Mouse (Mus musculus) right cerebral cortex, adult 2 months (tissue): ENCODE data around the gene Bcl7a.

ENCODE experiments used
- DNase-seq, 2 experiments: peaks; one replicate each; pipeline ENCODE4 v3.0.0; 2021 to 2022; ENCODE audit warnings: low spot score in 2 of 2

The Bcl7a gene

DNA sequence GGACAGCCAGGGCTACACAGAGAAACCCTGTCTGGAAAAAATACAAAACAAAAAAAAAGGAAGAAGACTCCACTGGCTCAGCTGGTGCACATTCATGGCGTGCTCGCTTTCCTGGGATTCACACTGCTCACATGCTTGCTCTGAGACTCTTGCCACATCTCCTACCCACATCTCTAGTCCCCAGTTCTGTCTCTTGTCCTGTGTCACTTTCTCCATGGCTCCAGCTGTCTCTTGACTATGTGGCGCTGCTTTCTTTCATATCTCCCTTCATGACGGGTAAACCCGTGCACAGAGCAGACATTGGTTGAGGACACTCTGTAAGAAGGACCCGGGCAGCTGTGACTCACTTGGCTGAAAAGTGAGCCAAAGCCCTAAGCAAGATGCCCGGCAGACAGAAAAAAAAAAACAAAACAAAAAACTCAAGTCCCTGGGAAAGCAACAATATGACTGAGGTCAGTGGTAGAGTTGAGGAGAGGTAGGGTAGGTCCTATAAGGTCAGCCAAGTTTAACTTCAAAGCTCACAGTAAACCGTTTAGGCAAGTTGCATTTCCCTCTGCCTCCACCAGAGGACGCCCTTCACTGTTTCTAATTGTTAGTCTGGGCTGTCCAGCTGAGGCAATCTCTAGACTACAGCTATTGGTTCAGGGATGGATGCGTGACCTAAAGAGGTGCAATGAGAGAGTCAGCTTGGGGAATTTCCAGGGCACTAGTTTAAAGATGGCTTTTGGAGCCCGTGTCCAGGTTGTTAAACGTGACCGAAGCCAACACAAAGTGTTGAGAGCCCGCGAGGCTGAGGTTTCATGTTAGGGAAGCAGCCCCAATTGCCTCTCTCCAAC, 33.7 kb downstream of the Bcl7a start:
- DNase-seq = peak; percentile 75 to 85

DNA sequence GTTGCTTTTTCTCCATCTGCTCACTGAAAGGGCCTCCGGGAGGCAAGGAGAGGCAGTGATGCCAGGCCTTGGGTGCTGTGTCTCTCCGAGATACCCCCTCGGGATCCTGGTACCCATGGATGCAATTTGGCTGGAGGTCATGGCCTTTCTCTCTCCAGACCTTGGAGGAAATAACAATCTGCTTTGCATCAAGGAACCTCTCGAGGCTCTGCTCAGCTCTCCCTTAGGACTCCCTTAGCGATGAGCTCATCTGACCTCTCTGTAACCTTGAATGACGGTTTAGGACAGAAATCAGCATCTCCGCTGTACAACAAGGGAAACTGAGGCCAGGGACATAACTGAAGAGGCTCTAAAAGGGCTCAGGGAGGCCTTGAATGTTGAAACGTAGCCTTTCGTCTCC, 35.1 kb downstream of the Bcl7a start:
- no peak for DNase-seq

GRCm38 (mm10) chr5:123379504-123379931, 35.9 kb downstream of the Bcl7a start:
- no peak for DNase-seq

DNA sequence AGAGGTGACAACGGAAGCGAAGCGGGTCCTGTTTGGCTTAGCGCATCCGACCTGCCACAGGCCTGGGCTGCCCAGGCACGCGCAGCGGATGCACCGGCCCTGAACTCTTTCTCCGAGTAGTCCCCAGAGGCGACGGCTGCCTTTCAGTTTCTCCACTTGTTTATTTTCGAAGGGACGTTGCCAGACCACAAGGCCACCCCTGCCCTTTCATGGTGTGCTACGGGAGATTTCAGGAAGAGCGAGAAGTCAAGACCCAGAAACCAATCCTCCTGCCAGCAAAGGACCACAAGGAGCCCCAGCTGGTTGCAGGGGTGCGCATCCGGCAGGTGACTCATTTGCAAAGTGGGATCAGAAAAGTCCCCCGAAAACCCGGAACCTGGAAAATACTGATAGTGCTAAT, 38.3 kb downstream of the Bcl7a start:
- DNase-seq = no peak

DNA sequence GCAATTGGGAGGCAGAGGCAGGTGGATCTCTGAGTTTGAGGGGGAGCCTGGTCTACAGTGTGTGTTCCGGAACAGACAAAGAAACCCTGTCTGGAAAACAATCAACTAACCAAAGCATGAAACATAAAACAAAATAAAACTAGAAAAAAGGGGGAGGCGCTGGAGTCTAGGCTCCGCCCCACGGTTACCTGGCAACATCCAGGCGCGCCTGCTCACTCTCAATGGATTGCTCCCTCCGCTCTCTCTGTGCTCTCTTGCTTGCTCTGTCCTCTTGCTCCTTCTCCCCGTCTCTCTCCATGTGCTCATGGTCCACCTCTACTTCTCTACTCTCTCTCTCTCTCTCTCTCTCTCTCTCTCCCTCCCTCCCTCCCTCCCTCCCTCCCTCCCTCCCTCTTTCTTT, 39.1 kb downstream of the Bcl7a start:
- DNase-seq = no peak

GRCm38 (mm10) chr5:123388452-123388851, 44.8 kb downstream of the Bcl7a start:
- DNase-seq = no peak

DNA sequence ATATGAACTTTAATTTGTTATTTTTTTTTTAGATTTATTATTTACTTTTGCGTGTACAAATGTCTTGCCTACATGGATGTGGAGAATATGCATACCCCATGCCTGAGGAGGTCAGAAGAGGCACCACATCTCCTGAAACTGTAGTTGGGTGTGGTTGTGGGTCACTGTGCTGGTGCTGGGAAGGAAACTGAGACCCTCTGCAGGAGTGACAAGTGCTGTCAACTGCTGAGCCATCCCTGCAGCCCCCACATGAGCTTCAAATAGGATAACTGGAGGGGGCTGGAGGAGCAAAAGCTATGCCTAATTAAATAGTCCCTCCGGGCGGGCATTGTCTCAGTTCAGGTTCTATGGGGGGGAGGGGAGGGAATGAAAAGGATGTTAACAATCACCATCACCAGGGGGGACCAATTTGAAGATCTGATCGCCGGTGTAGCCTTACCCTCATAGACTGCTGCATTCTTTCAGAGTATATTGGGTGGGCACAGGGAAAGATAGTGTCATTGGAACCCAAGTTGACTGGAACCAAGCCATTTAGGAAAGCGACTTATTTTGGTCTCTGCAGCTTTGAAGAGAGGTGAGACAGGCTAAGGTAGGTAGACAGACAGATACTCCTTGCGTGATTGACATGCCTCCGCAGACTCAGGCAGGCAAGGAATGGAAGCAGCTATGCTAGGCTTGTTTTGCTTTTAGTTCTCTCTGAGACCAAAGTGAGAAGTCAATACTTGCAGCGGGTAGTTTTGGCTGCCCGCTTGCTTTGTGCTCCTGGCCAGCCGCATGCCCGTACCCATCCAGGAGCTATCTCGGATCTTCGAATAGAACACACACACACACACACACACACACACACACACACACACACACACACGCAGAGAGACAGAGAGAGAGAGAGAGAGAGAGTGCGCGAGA, 47.2 kb downstream of the Bcl7a start:
- peak in 1 of 2 experiments; percentile 23 for DNase-seq

DNA sequence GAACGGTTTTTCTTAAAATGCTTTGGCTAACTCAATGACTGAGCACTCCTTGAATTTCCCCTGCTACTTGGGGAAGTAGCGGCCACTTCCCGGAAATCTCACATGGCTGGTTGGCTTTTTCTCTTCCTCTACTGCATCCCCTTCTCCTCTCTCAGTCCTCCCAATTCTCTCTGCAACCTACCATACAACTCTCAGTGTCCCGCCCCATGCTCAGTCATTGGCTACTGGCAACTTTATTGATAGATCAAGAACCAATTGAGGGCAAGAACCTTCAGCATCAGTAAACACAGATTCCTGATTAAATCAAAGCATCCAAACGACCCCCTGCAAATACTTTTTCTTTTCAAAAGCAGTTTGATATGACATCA, 47.8 kb downstream of the Bcl7a start:
- peak; percentile 68 to 79 for DNase-seq

GRCm38 (mm10) chr5:123393786-123394302, 50.2 kb downstream of the Bcl7a start:
- no peak for DNase-seq

DNA sequence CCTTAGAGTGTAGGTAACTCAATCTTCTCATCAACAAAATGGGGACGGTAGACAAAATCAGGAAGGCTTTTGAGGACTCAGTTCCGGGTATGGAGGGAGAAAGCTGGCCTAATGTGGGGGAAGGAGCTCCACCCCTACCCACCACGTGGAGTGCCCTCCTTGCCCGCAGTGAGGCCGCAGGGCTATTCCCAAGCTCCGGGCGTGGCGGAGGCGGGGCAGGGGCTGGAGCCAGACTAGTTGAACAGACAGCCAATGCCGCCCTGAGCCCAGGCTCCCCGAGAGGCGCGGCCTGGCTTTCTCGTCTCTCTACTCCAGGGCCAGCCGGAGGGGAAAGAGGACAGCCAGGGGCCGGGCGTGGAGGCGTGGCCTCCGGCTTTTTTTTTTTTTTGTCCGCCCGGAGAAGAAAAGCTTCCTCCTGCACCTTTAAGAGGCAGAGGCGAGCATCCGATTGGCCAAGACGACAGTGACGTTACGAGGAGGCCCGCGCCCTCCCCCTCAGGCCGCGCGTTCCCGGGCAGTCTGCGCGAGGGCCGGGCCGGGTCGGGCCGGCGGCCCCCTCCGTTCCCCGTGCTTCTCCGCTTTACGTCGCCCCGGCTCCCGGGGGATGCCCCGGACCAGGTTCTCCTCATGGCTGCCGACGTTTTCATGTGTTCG, 50.8 kb downstream of the Bcl7a start, which contains the start of gene Mlxip:
TSS of gene Mlxip (plus strand) at position 496 of the 654 bp plus-strand sequence.
- DNase-seq = peak; percentile 87 to 93

DNA sequence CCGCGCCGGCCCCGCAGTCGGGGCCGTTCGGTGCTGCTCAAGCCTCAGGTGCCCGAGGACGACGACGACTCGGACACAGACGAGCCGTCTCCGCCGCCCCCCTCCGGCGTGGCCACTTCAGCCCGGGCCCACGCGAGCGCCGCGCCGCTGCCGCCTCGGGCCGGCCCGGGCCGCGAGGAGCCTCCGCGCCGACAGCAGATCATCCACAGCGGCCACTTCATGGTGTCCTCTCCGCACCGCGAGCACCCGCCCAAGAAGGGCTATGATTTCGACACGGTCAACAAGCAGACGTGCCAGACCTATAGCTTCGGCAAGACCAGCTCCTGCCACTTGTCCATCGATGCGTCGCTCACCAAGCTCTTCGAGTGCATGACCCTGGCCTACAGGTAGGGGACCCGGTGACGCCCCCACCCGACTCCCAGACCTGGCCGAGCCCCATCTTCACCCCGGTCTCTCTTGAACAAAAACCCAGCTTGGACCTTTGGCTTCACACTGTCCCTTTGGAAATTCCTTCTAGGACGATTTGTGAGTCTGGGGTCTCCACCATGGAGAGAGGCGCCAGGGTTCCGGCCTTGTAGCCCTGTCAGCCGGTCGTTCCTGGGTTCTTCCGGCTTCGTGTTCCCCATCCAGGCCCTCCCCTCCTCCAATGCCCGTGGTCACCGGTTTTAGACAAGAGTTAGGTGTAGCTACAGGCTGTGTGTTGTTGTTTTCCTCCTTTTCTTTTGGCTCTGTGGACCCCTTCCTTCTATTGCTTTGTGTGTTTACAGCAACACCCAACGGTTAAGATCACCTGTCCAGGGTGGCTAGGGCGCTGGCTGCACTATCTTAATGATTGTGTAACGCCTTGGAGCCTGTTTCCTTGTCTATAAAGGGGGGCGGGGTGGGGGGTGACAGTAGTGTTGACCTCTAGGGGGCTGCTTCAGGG, 51.6 kb downstream of the Bcl7a start:
- DNase-seq = peak in 1 of 2 experiments; percentile 21

- no peak for DNase-seq
Observed at GRCm38 (mm10) chr5:123396901-123397464, 53.3 kb downstream of the Bcl7a start.

- DNase-seq = no peak
Observed at GRCm38 (mm10) chr5:123397786-123398185, 54.2 kb downstream of the Bcl7a start.

- no peak for DNase-seq
Observed at GRCm38 (mm10) chr5:123398856-123399498, 55.3 kb downstream of the Bcl7a start.

GRCm38 (mm10) chr5:123404480-123404879, 60.8 kb downstream of the Bcl7a start:
- DNase-seq = no peak

GRCm38 (mm10) chr5:123406952-123407351, 63.3 kb downstream of the Bcl7a start:
- DNase-seq = no peak

DNA sequence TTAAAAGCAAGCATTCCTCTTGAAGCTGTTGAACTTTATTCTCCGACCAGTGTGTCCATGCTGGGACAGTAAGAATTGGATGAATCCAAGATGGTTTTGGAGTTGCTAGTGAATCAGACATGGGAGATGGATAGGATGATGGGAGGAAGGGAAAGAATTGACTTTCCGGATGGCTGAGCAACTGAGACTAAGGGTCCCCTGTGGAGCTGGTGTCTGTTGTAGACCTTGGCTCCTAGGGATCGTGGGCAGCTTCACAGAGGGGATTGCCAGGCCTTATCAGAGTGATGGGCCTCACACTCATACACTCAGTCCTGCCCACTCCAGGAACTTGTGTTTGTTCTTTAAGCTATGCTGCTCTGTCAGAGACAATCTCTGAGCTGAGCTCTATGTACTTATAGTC, 64.5 kb downstream of the Bcl7a start:
- DNase-seq = no peak

GRCm38 (mm10) chr5:123412193-123412592, 68.6 kb downstream of the Bcl7a start:
- no peak for DNase-seq

- no peak for DNase-seq
Observed at GRCm38 (mm10) chr5:123413866-123414363, 70.3 kb downstream of the Bcl7a start.

DNA sequence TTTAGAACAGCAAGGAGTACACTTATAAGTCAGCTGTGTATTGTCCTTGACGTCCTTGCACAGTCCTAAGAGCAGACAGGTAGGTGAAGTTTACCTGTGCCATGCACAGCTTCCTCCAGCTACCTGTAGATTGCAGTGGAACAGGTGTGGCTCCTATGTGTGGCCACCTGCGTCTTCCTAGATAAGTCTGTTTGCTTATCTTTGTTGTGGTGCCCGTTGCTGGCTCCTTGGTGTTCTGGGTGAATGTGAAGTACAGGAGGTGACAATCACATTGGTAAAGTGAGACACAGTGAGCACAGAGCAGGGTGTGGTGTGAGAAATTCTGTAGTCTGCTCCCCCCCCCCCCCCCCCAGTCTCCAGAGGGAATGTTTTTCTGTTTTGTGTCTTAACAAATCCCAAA, 72.5 kb downstream of the Bcl7a start:
- DNase-seq = no peak
